Mouse (Mus musculus): ENCODE data around the gene Chga.

Chga gene

GRCm38 (mm10) chr12:102554721-102555516, at the start of gene Chga:
TSS of gene Chga (plus strand) at chr12:102554969.
- DNase-seq: peak; percentile 87

- DNase-seq: no peak
Measured at GRCm38 (mm10) chr12:102505131-102505713, 49.5 kb upstream of the Chga start.

- no peak for DNase-seq
Measured at GRCm38 (mm10) chr12:102505949-102506348, 48.8 kb upstream of the Chga start.

- DNase-seq: no peak
Measured at GRCm38 (mm10) chr12:102511363-102511762, 43.4 kb upstream of the Chga start.

GRCm38 (mm10) chr12:102514151-102514550, 40.6 kb upstream of the Chga start:
- DNase-seq: no peak

GRCm38 (mm10) chr12:102514751-102515150, 40.0 kb upstream of the Chga start:
- DNase-seq: no peak

GRCm38 (mm10) chr12:102516151-102516550, 38.6 kb upstream of the Chga start:
- no peak for DNase-seq

- DNase-seq: no peak
Measured at GRCm38 (mm10) chr12:102517647-102518046, 37.1 kb upstream of the Chga start.

- DNase-seq: no peak
Measured at GRCm38 (mm10) chr12:102519929-102520720, 34.6 kb upstream of the Chga start.

GRCm38 (mm10) chr12:102521777-102522319, 32.9 kb upstream of the Chga start:
- no peak for DNase-seq

GRCm38 (mm10) chr12:102524216-102524615, 30.6 kb upstream of the Chga start:
- DNase-seq: no peak

- peak; percentile 28 for DNase-seq
Measured at GRCm38 (mm10) chr12:102524760-102525159, 30.0 kb upstream of the Chga start.

- DNase-seq: no peak
Measured at GRCm38 (mm10) chr12:102527989-102528388, 26.8 kb upstream of the Chga start.

GRCm38 (mm10) chr12:102535796-102536195, 19.0 kb upstream of the Chga start:
- no peak for DNase-seq

- no peak for DNase-seq
Measured at GRCm38 (mm10) chr12:102540278-102540677, 14.5 kb upstream of the Chga start.

- DNase-seq: no peak
Measured at GRCm38 (mm10) chr12:102541168-102541567, 13.6 kb upstream of the Chga start.

GRCm38 (mm10) chr12:102545122-102545521, 9.6 kb upstream of the Chga start:
- DNase-seq: no peak

GRCm38 (mm10) chr12:102550529-102550928, 4.2 kb upstream of the Chga start:
- peak; percentile 50 for DNase-seq

GRCm38 (mm10) chr12:102551186-102551585, 3.6 kb upstream of the Chga start:
- DNase-seq: no peak

- DNase-seq: no peak
Measured at GRCm38 (mm10) chr12:102552001-102552400, 2.8 kb upstream of the Chga start.

GRCm38 (mm10) chr12:102553705-102554275, 979 bp upstream of the Chga start:
- no peak for DNase-seq

- DNase-seq: no peak
Measured at GRCm38 (mm10) chr12:102555850-102556249, 1.1 kb downstream of the Chga start.

GRCm38 (mm10) chr12:102557372-102557771, 2.6 kb downstream of the Chga start:
- DNase-seq: no peak

Measured in right cerebral cortex, postnatal 14 days (tissue).